Mouse (Mus musculus) intestine, embryonic 16.5 days (tissue): ENCODE measurements around the gene Bcorl1. TPM values are rescaled to one million over a fixed set of nuclear protein-coding genes. Genes with fewer than 3 reads are reported as not detected.

Source experiments
- ATAC-seq: fragments of 200-750 bp; cut with Nextera tagmentation; 2 replicates; pipeline ENCODE4 v1.8.0; 2017; ENCODE audit warnings: moderate TSS enrichment, moderate library complexity
- H3K27ac ChIP-seq: fragments of 300-500 bp; sonication (generic); 2 replicates; pipeline ENCODE4 v1.5.1; 2014; ENCODE audit warnings: mild to moderate bottlenecking, low read length
- H3K27me3 ChIP-seq: fragments of 300-500 bp; sonication (generic); replicated peaks from 2 replicates; pipeline ENCODE4 v1.6.1; 2014; ENCODE audit warnings: low read length, control low read depth, mixed read lengths; ENCODE audit not compliant: control insufficient read depth, insufficient read depth
- H3K36me3 ChIP-seq: fragments of 300-500 bp; sonication (generic); 2 replicates; pipeline ENCODE4 v1.6.1; 2014; ENCODE audit warnings: low read length, control low read depth; ENCODE audit not compliant: control insufficient read depth, insufficient read depth
- H3K4me1 ChIP-seq: fragments of 300-500 bp; sonication (generic); 2 replicates; pipeline ENCODE4 v1.6.1; 2014; ENCODE audit warnings: low read length, control low read depth, mixed read lengths; ENCODE audit not compliant: control insufficient read depth, insufficient read depth
- H3K4me2 ChIP-seq: fragments of 300-500 bp; sonication (generic); 2 replicates; pipeline ENCODE4 v1.6.1; 2014; ENCODE audit warnings: low read depth, low read length, control low read depth
- H3K4me3 ChIP-seq: fragments of 300-500 bp; sonication (generic); 2 replicates; pipeline ENCODE4 v1.5.1; 2014; ENCODE audit warnings: mild to moderate bottlenecking, low read length
- H3K9ac ChIP-seq: fragments of 300-500 bp; sonication (generic); 2 replicates; pipeline ENCODE4 v1.6.1; 2014; ENCODE audit warnings: low read depth, low read length
- H3K9me3 ChIP-seq: fragments of 300-500 bp; sonication (generic); 2 replicates; pipeline ENCODE4 v1.6.1; 2016; ENCODE audit warnings: low read length, control low read depth; ENCODE audit not compliant: control insufficient read depth
- WGBS: fragments of 180-500 bp; shearing (Covaris S2); extraction: QIAGEN DNeasy Blood & Tissue Kit; methylation state at CpG from one replicate; pipeline ENCODE4 v1.1.7; 2014; 5-methylcytosine and 5-hydroxymethylcytosine counted together
- polyA plus RNA-seq: library from polyadenylated mRNA; unstranded; fragments of >200 nt; fragmentation: Nextera tagmentation; extraction: Ambion mirVana; gene quantifications from 2 replicates; pipeline ENCODE4 v1.2.1, GENCODE M21; 2015

Bcorl1 gene
- polyA plus RNA-seq, 1 experiment from 2014 or later, result 3.2 TPM

DNA sequence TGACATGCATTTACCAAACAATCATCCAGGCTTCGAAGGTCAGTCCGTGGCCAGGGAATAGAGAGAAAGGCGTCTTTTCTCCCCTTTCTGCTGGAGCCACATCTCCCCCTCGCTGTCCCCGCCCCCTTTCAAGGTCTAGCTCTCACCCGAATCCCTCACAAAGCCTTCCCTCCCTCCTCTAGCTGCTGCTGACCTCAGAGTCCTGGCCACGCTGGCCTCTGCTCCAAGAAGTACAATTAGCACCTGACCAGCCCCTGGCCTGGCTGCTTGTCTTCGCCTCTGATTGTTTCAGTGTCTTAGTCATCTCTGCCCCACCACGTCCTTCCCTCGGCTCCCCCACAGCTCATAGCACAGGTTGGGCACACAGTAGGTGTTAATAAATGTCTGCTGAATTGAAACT lies 108.5 kb downstream of the Bcorl1 start:
- Histone ChIP-seq H3K4me3 (no peak overlapping the region), H3K27ac (no peak overlapping the region), H3K9ac (no peak overlapping the region), H3K36me3 (no peaks in the 10 kb centered on the region), H3K9me3 (no peaks in the 10 kb centered on the region), H3K4me1 (peaks cover 11% of the 10 kb centered on the region; the same call in 1 of the 2 replicates), H3K27me3 (no peaks in the 10 kb centered on the region), H3K4me2 (no peak overlapping the region)
- ATAC-seq, result no peak
- 39% methylated on average over 10 of the region's 10 CpGs for WGBS

DNA sequence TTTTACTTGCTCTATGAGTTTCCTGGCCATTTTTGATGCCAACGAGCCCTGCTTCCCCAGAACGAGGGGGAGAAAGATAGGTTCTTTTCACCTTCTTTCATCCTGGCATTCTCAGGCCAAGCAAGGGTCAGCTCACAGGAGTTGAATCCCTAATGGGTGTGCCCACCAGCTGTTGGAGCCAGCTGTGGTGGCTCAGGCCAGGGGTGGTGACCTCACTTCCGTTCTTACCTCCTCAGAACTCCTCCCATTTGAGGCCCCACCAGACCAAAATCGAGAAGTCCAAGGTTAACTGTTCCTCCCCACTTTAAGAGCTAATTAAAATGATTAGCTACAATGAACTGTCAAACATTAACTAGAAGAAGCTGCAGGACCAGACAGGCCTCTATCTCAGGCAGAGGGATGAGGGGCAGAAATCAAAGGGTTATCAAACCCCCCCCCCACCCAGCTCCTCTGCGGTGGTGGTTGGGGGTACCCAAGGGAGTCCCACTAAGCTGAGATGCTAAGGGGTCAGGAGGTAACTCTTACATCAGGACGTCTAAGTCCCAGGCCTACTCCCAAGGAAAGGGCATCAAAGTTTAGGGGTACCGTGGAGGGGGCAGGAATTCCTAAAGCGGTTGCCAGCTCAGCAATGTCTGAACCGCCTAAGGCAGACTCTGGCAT lies 111.2 kb downstream of the Bcorl1 start:
- Histone ChIP-seq H3K9me3 (no peaks in the 10 kb centered on the region), H3K27ac (peak overlapping the region; percentile 81), H3K4me1 (peaks cover 11% of the 10 kb centered on the region; the same call in 1 of the 2 replicates), H3K9ac (peak overlapping the region; percentile 82), H3K27me3 (no peaks in the 10 kb centered on the region), H3K4me3 (peak overlapping the region; percentile 63), H3K4me2 (peak overlapping the region; percentile 51), H3K36me3 (no peaks in the 10 kb centered on the region)
- ATAC-seq, result peak; percentile 43
- WGBS, result 30% methylated on average over 9 of the region's 9 CpGs

DNA sequence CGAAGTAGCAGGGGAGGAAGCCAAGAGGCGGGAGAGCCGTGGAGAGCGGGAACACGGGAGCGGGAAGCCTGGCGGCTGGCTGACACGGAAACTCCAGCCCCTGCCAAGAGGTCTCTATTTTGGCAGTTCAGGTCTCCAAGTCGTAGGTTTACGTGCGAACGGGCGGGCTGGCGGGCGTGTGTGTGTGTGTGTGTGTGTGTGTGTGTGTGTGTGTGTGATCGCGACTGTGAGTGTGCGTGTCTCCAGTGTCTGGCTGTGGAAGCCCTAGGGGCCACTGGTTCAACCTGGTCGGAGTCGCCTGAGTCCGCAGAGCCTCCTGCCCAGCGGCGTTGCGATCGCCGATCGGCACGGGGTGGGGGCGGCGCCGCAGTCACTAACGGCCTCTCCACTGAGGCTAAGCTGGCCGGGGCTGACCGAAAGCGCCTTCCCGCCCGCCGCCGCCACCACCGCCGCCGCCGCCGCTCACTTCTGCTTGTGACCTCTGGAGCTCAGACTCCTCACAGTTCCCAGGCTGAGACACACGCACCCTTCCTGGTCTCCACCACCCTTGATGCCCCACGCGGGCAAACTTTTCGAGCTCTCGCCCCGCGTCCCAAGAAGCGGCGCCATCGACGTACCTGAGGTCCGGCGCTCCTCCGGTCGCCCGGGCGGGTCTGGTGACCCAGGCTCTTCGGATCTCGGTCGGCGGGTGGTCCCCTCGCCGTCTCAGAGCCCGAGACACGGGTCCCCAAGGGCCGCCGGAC lies 111.9 kb downstream of the Bcorl1 start:
- Histone ChIP-seq H3K4me1 (peaks cover 11% of the 10 kb centered on the region; the same call in 1 of the 2 replicates), H3K9me3 (no peaks in the 10 kb centered on the region), H3K4me3 (peak overlapping the region; percentile 63), H3K27ac (peak overlapping the region; percentile 81), H3K9ac (peak overlapping the region; percentile 82), H3K36me3 (no peaks in the 10 kb centered on the region), H3K4me2 (peak overlapping the region; percentile 51), H3K27me3 (no peaks in the 10 kb centered on the region)
- peak; percentile 8 for ATAC-seq
- WGBS, result 18% methylated on average over 60 of the region's 71 CpGs

DNA sequence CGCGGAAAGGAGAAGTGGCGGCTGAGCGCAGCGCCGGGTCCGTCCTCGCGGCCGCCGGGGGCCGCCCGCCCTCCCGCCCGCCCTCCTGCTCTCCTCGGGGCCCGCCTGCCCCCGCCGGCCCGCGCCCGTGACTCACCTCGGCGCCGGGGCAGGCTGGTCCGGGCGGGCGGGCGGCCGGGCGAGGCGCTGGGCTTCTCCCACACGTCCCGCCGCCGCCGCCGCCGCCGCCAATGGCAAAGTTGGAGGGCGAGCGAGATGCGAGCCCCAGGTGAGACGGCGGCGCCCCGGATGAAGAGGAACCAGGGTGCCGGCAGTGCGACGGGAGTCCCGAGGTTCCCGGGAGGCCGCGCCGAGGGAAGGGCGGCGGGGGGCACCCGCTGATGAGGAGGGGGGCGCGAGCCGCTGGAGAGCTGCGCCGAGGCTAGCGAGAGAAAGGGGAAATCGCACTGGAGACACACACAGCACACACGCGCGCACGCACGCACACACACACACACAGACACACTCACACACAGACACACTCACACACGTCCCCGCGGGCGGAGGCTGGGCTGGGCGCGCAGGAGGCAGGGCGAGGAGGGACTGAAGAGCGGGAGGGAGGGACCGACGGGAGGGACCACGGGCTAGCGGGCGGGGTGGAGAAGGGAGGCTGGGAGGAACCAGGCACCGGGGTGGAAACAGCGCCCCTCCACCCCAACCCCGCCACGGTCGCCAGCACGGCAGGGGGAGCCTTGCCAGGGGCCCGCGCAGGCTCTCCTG lies 112.8 kb downstream of the Bcorl1 start:
- Histone ChIP-seq H3K27me3 (no peaks in the 10 kb centered on the region), H3K36me3 (no peaks in the 10 kb centered on the region), H3K9ac (peak overlapping the region; percentile 82), H3K4me2 (peak overlapping the region; percentile 55), H3K4me1 (peaks cover 11% of the 10 kb centered on the region; the same call in 1 of the 2 replicates), H3K9me3 (no peaks in the 10 kb centered on the region), H3K27ac (peak overlapping the region; percentile 81), H3K4me3 (peak overlapping the region; percentile 63)
- ATAC-seq, result peak; percentile 92
- WGBS, result 19% methylated on average over 63 of the region's 91 CpGs

DNA sequence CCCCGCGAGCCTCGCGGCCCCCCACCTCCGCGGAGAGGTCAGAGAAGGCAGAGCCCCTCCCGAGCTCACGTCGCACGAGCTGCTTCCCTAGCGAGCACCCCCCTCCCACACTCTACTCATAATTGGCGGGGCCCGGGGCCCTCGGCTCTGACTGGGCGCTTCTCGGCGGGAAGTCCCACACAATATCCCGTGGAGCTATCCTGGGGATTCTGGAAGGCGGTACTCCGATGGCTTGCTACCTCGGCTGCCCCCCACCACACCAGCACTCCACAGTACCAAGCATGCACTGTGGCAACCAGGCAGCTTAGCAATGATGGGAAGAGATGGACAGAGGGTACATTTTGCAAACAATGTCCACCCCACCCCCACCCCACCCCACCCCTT lies 113.3 kb downstream of the Bcorl1 start:
- Histone ChIP-seq H3K9ac (peak overlapping the region; percentile 82), H3K27me3 (no peaks in the 10 kb centered on the region), H3K9me3 (no peaks in the 10 kb centered on the region), H3K4me2 (peak overlapping the region; percentile 55), H3K36me3 (no peaks in the 10 kb centered on the region), H3K4me1 (peaks cover 8% of the 10 kb centered on the region; the same call in 1 of the 2 replicates), H3K4me3 (peak overlapping the region; percentile 63), H3K27ac (peak overlapping the region; percentile 70)
- WGBS, result 15% methylated on average over 21 of the region's 21 CpGs
- ATAC-seq, result peak; percentile 73

DNA sequence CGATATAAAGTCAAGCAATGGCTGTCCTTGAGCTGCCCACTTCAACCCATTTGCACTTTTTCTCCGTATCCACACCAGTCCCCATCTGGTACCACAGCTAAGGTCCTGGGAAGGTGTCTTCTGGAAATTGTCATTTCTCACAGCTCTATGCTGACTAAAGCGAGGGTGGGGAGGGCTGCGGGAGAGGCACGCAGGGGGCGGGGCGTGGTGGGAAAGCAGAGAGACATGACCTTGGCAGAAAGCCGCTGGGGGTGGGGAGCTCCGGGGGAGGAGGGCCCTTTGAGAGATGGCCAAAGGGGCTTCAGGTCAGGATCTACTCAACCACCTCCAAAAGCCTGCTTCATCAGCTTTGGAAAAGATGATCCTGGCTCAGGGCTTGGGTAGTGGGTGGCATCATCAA lies 113.9 kb downstream of the Bcorl1 start:
- H3K4me1 ChIP-seq, result peaks cover 4% of the 10 kb centered on the region; the same call in 1 of the 2 replicates
- peak overlapping the region; percentile 63; the same call in 1 of the 2 replicates for H3K4me3 ChIP-seq
- H3K9ac ChIP-seq, result 0 out of 2 replicates have a peak overlapping the region, but pooled peaks have one; percentile 82
- no peaks in the 10 kb centered on the region for H3K36me3 ChIP-seq
- peak overlapping the region; percentile 55 for H3K4me2 ChIP-seq
- H3K27ac ChIP-seq, result peak overlapping the region; percentile 28
- no peaks in the 10 kb centered on the region for H3K9me3 ChIP-seq
- 27% methylated on average over 9 of the region's 9 CpGs for WGBS
- no peaks in the 10 kb centered on the region for H3K27me3 ChIP-seq
- peak; percentile 9; the same call in 1 of the 2 replicates for ATAC-seq

DNA sequence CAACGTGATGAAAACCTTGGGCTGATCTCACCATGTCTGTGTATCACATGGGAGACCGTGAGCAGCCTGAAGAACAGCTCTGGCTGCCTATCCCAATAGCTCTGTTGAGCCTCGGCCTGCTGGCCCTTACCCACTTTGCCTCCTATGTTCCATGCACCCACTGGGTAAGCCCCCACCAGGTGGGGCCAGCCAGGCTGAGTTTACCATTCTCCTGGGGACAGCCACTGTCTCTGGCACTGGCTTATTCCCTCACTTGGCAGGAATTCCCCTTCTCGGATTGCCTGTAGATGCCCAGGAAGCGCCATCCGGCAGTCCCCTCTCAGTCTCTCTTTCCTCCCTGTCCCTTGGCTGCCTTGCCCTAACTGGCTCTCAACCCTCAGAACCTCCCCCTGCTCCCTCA lies 115.8 kb downstream of the Bcorl1 start:
- no peak overlapping the region for H3K4me2 ChIP-seq
- H3K9ac ChIP-seq, result no peak overlapping the region
- no peaks in the 10 kb centered on the region for H3K4me1 ChIP-seq
- no peaks in the 10 kb centered on the region for H3K36me3 ChIP-seq
- no peak overlapping the region for H3K27ac ChIP-seq
- 75% methylated on average over 6 of the region's 6 CpGs for WGBS
- H3K27me3 ChIP-seq, result no peaks in the 10 kb centered on the region
- no peak overlapping the region for H3K4me3 ChIP-seq
- no peaks in the 10 kb centered on the region for H3K9me3 ChIP-seq
- no peak for ATAC-seq
